Mouse (Mus musculus): ENCODE measurements around the gene Speer4b.
"Not testable (repeated sequence)": the region's sequence is repeated elsewhere in the genome, so short reads cannot be mapped to it uniquely, and the experiment has no call there.

DNA sequence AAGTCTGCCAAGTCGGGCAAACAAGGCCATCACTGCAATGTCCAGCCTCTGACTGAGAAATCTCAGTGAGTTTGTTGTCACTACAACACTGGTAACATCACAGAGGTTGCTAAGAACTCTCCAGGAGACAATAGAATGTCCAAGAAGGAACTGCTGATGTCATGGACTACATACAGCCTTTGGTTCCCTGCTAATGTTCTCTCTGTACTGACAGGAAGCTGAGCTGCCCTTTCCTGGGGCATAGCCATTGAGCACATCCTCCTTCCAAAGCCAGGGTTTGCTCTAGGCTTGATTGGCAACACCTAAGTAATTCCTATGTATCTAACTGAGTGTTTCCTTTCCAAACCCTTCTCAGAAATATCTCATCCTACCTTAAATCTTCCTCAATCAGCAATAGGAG is at the start of gene Speer4b:
- not testable (repeated sequence) for TF ChIP-seq USF1 (IDR thresholded peaks at IDR 0.05; ENCODE audit: low read depth); CTCF (IDR thresholded peaks at IDR 0.05; ENCODE audit: control insufficient read depth, insufficient read depth, insufficient read length); MYOD1 (IDR thresholded peaks at IDR 0.05; ENCODE audit: control insufficient read depth, insufficient read length, low read depth); MAX (IDR thresholded peaks at IDR 0.05); MYOG (IDR thresholded peaks at IDR 0.05; ENCODE audit: control insufficient read depth, extremely low read depth, insufficient read length); CEBPB (IDR thresholded peaks at IDR 0.05; ENCODE audit: low read depth)
